ENCODE assay signal across 23 mouse cellular contexts in the genomic region with DNA sequence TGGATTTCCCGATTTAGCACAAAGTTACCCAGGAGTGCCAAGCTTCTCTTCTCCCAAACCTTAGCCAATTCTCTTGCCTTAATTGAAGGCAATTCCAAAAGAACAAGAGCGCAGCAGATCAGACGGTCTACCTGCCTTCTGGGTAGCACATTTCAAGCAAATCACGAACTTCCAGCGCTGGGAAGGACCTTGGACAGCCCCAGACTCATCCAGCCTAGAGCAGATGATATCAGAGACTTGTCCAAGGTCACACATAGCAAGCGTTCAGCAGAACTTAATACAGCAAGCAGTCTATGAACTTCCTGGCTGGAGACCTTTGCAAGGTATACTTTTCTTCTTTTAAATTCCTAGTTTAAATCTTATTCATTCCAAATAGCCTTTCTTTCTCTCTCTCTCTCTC. TPM values are rescaled to one million over a fixed set of nuclear protein-coding genes. Genes with fewer than 3 reads are reported as not detected.
A peak's percentile ranks its signal among the peaks of the same experiment; 100 is the strongest.
DNase-seq lines count a peak whose midpoint lies in the region; ATAC-seq and TF ChIP-seq lines count a peak whose summit lies in the region.
"Had no signal": no experiment of that assay in that cellular context is flagged by ENCODE, and none has a peak within 500 bp of the region (broad histone marks: within the 10 kb centered on the region; RNA-seq: fewer than 3 reads in every experiment).

No protein-coding gene starts in this region.

- 73% methylated on average over 6 of the region's 6 CpGs for WGBS in midbrain, embryonic 10.5 days
- WGBS in midbrain, postnatal 0 days, result 68% methylated on average over 6 of the region's 6 CpGs
- WGBS in forebrain, embryonic 16.5 days, result 70% methylated on average over 6 of the region's 6 CpGs

- H3K27me3 ChIP-seq in midbrain, embryonic 10.5 days (ENCODE audit: low read depth, poor library complexity, severe bottlenecking), result peaks cover 16% of the 10 kb centered on the region
- H3K27me3 ChIP-seq in midbrain, postnatal 0 days (ENCODE audit: insufficient read depth, low read length), result no peaks in the 10 kb centered on the region
- no peaks in the 10 kb centered on the region for H3K27me3 ChIP-seq in forebrain, embryonic 16.5 days (replicated peaks; ENCODE audit: control insufficient read depth, insufficient read depth, low read length)

- H3K4me1 ChIP-seq in midbrain, embryonic 10.5 days, result peaks cover 95% of the 10 kb centered on the region
- H3K4me1 ChIP-seq in midbrain, postnatal 0 days (ENCODE audit: insufficient read depth, low read length), result 0 out of 2 replicates have a peak, but pooled peaks cover 6% of the 10 kb centered on the region
- H3K4me1 ChIP-seq in forebrain, embryonic 16.5 days (replicated peaks; ENCODE audit: control insufficient read depth, insufficient read depth, low read length), result peaks cover 30% of the 10 kb centered on the region

- no peak for ATAC-seq in midbrain, postnatal 0 days (ENCODE audit: low FRiP score)
- no peak for ATAC-seq in forebrain, embryonic 16.5 days
- ATAC-seq: forebrain, embryonic 15.5 days; intestine, embryonic 16.5 days had no signal

- H3K4me3 ChIP-seq in midbrain, embryonic 10.5 days, result peak overlapping the region; percentile 4; the same call in 1 of the 2 replicates
- H3K4me3 ChIP-seq in midbrain, postnatal 0 days (ENCODE audit: low read depth, low read length), result no peak overlapping the region
- H3K4me3 ChIP-seq in forebrain, embryonic 16.5 days (replicated peaks; ENCODE audit: low read length), result no peak overlapping the region
- H3K4me3 ChIP-seq: embryonic facial prominence, embryonic 10.5 days; forebrain, embryonic 15.5 days; heart, embryonic 12.5 days; hindbrain, embryonic 12.5 days; neural tube, embryonic 15.5 days had no signal

- DNase-seq in adrenal gland, postnatal 14 days, result peak; percentile 51
- DNase-seq in adrenal gland, adult 18-20 months (ENCODE audit: low spot score in 2 of 2), result no peak
- no peak for DNase-seq in midbrain, embryonic 10.5 days (ENCODE audit: low spot score)
- DNase-seq in midbrain, postnatal 0 days (ENCODE audit: low spot score), result no peak
- DNase-seq in brain, adult 2 months (ENCODE audit: low read depth, low spot score), result peak; percentile 44
- no peak for DNase-seq in right cerebral cortex, adult 2 months (ENCODE audit: low spot score in 2 of 2)
- DNase-seq: cerebellum, adult 11-12 months; cerebellum, postnatal 10 days; gastrocnemius, postnatal 25 days; heart, adult 18-20 months; heart, postnatal 10 days; kidney, adult 9 months; kidney, postnatal 14 days; layer of hippocampus, postnatal 36 days; right cerebral cortex, postnatal 14 days had no signal

- TF ChIP-seq CTCF in midbrain, postnatal 0 days (IDR thresholded peaks at IDR 0.05), result no peak

- H3K9me3 ChIP-seq in midbrain, embryonic 10.5 days (replicated peaks), result peaks cover 6% of the 10 kb centered on the region; the same call in 1 of the 2 replicates
- no peaks in the 10 kb centered on the region for H3K9me3 ChIP-seq in midbrain, postnatal 0 days (ENCODE audit: low read length)
- no peaks in the 10 kb centered on the region for H3K9me3 ChIP-seq in forebrain, embryonic 16.5 days (ENCODE audit: control insufficient read depth, low read length)
- H3K9me3 ChIP-seq: embryonic facial prominence, embryonic 10.5 days; forebrain, embryonic 15.5 days; heart, embryonic 12.5 days; hindbrain, embryonic 12.5 days; neural tube, embryonic 15.5 days had no signal

- H3K9ac ChIP-seq in midbrain, postnatal 0 days (replicated peaks; ENCODE audit: low read length, poor library complexity, severe bottlenecking), result no peak overlapping the region
- H3K9ac ChIP-seq in forebrain, embryonic 16.5 days (replicated peaks; ENCODE audit: low read depth, low read length), result no peak overlapping the region
- H3K9ac ChIP-seq: forebrain, embryonic 15.5 days; heart, embryonic 12.5 days; hindbrain, embryonic 12.5 days; neural tube, embryonic 15.5 days had no signal

- no peak overlapping the region for H3K4me2 ChIP-seq in midbrain, postnatal 0 days (ENCODE audit: low read depth, low read length, poor library complexity, severe bottlenecking)
- H3K4me2 ChIP-seq in forebrain, embryonic 16.5 days (ENCODE audit: low read length), result no peak overlapping the region
- H3K4me2 ChIP-seq: forebrain, embryonic 15.5 days; heart, embryonic 12.5 days; hindbrain, embryonic 12.5 days; neural tube, embryonic 15.5 days had no signal

- H3K36me3 ChIP-seq in midbrain, embryonic 10.5 days, result peaks cover 14% of the 10 kb centered on the region
- no peaks in the 10 kb centered on the region for H3K36me3 ChIP-seq in midbrain, postnatal 0 days (ENCODE audit: insufficient read depth, low read length)
- H3K36me3 ChIP-seq in forebrain, embryonic 16.5 days (ENCODE audit: control insufficient read depth, insufficient read depth), result no peaks in the 10 kb centered on the region
- H3K36me3 ChIP-seq: forebrain, embryonic 15.5 days; heart, embryonic 12.5 days; hindbrain, embryonic 12.5 days; neural tube, embryonic 15.5 days had no signal

- no peak overlapping the region for H3K27ac ChIP-seq in midbrain, embryonic 10.5 days (replicated peaks)
- H3K27ac ChIP-seq in midbrain, postnatal 0 days (ENCODE audit: low read depth, low read length), result no peak overlapping the region
- no peak overlapping the region for H3K27ac ChIP-seq in forebrain, embryonic 16.5 days (ENCODE audit: low read length)
- H3K27ac ChIP-seq: embryonic facial prominence, embryonic 10.5 days; forebrain, embryonic 15.5 days; hindbrain, embryonic 12.5 days; macrophage; neural tube, embryonic 15.5 days had no signal

RNA-seq across cellular contexts. Expression of gene Whrn, which starts 4.3 kb away (rescaled TPM):
- 26.5 TPM in 2 replicates for total RNA-seq in adrenal gland, postnatal 14 days (2021)
- total RNA-seq in adrenal gland, adult 18-20 months (2021), result 10 to 100 TPM; 41.4 to 59.6 TPM
- 8.6 and 8.8 TPM in 2 replicates for polyA plus RNA-seq in midbrain, embryonic 10.5 days (2016; fragmentation: Nextera tagmentation; extraction: Ambion mirVana)
- total RNA-seq in midbrain, postnatal 0 days (2014; rRNA removed), result 14.5 and 20.1 TPM in 2 replicates
- 2.4 and 3.5 TPM in 2 replicates for polyA plus RNA-seq in midbrain, postnatal 0 days (2015; fragmentation: Nextera tagmentation; extraction: Ambion mirVana)
- polyA plus RNA-seq in forebrain, embryonic 16.5 days (2015; fragmentation: Nextera tagmentation; extraction: Ambion mirVana), result 5.1 and 6.4 TPM in 2 replicates

RNA-seq across cellular contexts. Expression of gene Atp6v1g1, which starts 53.1 kb away (rescaled TPM):
- 132 and 135 TPM in 2 replicates for total RNA-seq in adrenal gland, postnatal 14 days (2021)
- total RNA-seq in adrenal gland, adult 18-20 months (2021), result 100 to 1,000 TPM; 182 to 188 TPM
- 290 and 319 TPM in 2 replicates for polyA plus RNA-seq in midbrain, embryonic 10.5 days (2016; fragmentation: Nextera tagmentation; extraction: Ambion mirVana)
- total RNA-seq in midbrain, postnatal 0 days (2014; rRNA removed), result 142 and 202 TPM in 2 replicates
- 356 and 357 TPM in 2 replicates for polyA plus RNA-seq in midbrain, postnatal 0 days (2015; fragmentation: Nextera tagmentation; extraction: Ambion mirVana)
- polyA plus RNA-seq in forebrain, embryonic 16.5 days (2015; fragmentation: Nextera tagmentation; extraction: Ambion mirVana), result 427 and 436 TPM in 2 replicates

Comparison
In these comparisons a context has a peak if more than half of its experiments do, and no peak if none do; other contexts are left out.
1. DNase-seq: peak in adrenal gland, postnatal 14 days (single experiment) and brain, adult 2 months (single experiment); none in adrenal gland, adult 18-20 months (0 of 2), midbrain, embryonic 10.5 days (single experiment), midbrain, postnatal 0 days (single experiment) and right cerebral cortex, adult 2 months (0 of 2).